Mouse (Mus musculus) frontal cortex, adult 2 months (tissue): Measurements from ENCODE around the gene Tec. TPM values are rescaled to one million over a fixed set of nuclear protein-coding genes. Genes with fewer than 3 reads are reported as not detected.

Experiments used
- DNase-seq, 2 experiments: peaks; one replicate each; pipeline ENCODE4 v3.0.0; 2022; ENCODE audit warnings: low spot score in 1 of 2; ENCODE audit errors: extremely low spot score in 1 of 2
- polyA plus RNA-seq: library from polyadenylated mRNA; depleted of rRNA; stranded (reverse); fragments of >200 nt; gene quantifications from 2 replicates; pipeline ENCODE4 v1.2.3, GENCODE M21; 2012; rRNA removed

Gene Tec
- polyA plus RNA-seq: 2.6 and 3.2 TPM in 2 replicates

DNA sequence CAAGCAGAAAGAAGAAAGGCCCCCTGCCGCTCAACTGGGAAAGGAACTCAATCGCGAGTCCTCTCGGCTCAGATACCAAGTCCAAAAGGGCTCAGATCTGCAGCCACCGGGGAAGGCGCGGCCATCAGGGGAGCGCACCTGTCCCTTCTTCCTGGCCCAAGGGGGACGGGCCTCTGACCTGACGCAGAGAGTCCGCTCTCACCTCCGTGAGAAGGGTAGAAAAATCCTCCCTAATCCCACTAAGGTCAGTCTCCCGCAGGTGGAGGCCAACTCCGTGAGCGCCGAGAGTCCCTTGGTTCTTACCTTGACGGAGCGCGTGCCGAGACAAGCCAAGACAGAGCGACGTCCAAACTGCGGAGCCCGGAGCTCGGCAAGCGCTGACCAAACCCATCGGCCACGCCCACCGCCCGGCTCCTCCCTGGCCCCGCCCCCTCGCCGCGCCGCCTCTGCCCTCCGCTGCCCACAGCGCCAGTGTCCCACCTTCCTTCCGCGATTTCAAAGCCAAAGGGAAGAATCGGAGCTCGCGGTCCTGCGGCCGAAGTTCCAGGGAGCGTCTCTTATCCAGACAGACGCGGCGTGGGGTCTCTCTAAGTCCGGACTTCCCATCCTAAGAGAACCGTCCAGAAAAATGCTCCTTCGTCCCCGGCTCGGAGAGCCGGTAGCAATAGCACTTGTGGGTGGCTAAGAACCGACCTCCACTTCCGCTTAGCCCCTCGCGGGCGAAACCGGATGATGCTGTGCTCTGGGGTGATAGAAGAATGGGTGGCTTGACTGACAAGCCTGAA is at the start of gene Tec:
Gene Tec (minus strand): TSS at position 393 of the 785 bp plus-strand sequence.
- peak; percentile 33 to 76 for DNase-seq

DNA sequence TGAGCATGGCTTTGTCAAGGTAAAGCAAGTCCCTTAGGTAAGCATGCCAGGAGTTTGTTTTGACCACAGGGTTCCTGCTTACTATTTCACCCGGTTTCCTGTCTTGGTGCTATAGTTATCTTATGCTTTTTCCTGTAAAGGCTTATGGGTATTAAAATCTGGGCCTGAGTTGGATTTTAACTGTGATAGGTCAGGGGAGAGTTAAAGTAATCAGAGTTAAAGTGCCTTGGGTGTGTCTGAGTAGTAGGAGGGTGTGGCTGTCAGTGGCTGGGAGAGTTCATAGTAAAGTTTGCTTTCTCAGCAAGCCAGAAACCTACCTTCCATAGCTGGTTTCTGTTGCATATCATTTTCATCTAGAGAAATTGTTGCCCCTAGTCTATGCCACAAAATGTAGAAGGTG is 48.6 kb upstream of the Tec start:
- no peak for DNase-seq

DNA sequence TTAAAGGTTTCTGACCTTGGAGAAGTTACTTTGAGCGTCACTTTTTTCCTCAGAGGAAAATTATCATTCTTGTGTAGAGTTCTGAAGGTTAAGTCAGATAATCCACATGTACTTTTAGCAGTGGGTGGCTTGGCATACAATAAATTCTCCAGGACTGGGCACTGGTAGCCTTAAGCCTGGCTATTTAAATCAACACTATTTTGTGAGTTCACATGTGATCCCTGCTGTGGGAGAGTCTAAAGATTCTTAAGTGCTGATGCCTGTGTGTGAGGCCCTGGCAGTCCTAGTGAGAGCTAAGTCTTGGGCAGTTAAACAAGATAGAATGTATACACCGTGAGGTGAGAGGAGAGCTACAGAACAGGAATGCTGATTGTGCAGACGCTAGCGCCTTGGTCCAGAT is 47.8 kb upstream of the Tec start:
- no peak for DNase-seq

DNA sequence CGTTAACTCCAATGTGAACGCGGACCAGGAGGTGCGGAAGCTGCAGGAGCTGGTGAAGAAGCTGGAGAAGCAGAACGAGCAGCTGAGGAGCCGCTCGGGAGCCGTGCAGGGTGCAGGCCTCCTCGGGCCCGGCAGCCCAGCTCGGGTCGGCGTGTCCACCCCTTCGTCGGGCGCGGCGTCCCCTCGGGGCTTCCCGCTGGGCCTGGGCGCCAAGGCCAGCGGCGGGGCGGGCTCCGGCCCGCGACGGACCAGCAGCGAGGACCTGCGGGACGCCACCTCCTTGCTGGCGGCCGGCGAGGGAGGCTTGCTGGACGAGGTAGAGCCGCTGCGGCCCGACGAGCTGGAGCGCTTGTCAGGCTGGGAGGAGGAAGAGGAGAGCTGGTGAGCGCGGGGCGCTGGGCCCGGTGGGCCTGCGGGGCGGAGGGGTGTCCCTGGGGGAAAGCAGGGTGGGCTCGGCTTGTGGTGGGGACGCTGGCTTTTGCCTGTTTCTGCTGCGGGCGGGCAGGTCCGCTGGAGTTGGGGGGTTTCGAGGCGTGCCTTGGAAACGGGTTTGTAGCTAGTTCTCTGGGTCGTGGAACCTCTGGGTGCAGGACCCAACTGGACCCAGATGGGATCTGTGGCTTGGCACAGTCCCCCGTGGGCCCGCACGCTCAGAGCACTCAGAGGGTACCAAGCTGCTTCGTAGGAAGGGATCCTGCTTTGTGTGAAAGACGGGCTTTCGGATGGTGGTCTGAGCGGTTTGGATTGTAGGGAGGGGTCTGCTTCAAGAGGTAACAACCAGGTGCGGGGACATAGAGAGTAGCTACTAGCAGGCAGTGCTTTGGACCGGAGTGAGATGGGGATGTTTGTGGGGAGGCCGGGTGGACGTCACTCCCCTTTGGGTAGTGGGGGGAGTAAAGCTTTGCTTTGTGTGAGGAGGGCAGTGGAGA is 46.6 kb upstream of the Tec start:
- DNase-seq: peak in 1 of 2 experiments; percentile 35

DNA sequence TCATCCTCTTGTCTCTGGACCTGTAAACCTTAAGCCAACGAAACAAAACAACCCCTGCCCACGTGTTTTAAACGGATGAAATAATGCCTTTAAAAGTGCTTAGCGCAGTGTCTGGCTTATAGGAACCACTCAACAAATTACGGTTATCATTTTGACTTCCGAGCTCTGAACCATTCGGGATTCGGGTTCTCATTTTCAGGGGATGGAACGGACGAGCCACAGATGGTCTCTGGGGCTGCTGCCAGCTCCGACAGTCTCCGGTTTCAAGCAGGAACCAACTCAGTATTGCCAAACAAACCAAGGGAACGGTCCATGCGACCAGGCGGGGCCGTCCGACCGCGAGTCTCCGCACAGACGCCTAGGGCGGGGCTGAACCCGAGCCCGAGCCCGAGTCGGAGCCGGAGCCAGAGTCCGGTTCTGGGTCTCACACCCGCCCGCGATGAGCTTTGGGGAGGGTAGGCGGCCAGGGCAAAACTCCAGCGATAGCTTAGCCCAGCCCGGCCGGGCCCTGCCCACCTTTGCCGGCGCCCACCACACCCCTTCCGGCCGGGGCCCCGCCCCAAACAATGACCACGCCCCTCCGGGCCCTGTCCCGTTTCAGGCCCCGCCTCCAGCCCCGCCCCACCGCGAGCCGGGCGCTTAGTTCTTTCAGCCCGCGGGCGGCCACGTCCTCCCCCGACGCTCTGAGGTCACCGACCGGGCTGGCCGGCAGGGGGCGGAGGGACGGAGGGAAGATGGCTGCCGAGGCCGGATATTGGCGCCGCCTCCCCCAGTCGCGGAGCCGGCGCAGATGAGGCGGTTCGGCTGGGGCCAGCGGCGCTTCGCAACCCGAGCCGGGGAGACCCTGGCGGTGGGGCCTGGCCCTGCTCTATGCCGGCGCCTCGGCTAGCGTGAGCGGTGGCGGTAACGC is 45.6 kb upstream of the Tec start, which contains the start of gene Slain2:
Gene Slain2 (plus strand): TSS at position 657 of the 910 bp plus-strand sequence.
- DNase-seq: peak; percentile 79 to 94

DNA sequence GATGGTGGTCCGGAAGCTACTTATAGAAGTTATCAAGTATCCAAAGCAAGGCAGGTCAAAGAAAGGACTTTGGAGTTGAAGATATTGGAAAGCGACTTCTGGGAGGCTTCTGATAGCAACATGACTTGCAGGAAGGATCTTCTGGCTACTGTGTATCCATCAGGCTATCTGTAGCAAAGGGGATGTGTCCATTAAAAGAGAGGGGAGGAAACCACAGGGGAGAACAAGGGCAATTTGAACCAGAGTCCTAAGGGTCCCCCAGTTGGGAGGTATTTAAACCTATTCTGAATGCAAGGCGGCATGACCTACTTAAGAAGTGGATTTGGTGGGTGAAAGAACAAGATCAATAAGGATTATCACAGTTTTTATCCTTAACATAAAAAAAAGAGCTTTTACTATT is 43.0 kb upstream of the Tec start:
- no peak for DNase-seq

DNA sequence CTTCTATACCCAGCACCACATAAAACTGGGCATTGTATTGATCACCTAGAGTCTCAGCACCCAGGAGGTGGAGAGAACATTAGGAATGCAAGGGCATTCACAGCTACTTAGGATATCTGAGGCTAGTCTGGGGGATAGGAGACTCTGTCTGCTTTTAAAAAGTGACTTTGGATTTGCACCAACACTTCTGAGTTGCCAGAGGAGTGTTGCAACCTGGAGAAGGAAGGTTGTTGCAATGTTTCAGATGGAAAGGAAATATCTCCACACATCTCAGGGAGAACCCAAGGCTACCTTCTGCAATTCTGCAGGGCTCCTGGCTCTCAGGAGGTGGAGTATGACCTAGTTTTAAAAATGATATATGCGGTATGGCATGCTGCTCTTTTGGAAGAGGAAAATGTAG is 42.1 kb upstream of the Tec start:
- DNase-seq: peak in 1 of 2 experiments; percentile 19

DNA sequence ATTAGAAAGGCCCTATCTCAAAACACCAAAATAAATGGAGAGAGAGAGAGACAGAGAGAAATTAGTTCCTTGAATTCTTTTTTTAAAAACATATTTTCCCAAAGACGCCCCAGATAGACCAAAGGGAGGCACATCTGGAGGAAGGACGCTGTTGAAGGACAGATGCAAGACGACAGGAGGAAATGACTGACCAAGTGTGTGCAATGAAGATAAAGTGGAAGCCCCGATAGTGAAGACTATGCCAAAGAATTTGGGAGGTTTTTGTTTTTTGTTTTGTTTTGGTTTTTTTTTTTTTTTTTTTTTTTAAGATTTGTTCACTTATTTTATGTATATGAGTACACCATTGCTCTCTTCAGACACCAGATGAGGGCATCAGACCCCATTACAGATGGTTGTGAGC is 41.1 kb upstream of the Tec start:
- DNase-seq: no peak

DNA sequence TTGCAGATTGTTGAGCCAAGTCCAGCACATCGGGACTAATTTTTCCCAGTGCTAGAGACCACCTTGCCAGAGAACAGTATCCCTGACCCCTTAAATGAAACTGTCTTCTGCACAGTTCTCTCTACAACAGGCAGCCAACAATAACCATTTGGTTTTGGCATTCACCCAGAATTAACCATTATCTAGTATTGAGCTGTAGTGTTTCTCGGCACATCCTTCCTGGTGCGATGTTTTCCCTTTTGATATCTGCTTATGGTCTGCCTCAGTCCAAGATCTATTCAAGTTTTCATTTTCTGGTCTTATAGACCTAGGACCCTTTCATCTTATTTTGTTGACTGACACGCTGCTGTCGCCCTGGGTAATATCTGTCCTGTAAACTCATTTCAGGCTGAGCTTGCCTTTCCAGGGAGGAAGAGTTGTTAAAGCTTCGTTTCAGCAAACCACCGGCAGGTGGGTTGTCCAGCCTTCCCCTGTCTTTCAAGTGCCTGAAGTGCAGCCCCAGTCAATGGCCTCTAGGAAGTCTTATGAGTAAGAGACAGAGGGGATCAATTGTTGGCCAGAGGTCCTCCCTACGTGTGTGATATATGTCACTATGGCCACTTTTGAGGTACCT is 40.1 kb upstream of the Tec start:
- no peak for DNase-seq

DNA sequence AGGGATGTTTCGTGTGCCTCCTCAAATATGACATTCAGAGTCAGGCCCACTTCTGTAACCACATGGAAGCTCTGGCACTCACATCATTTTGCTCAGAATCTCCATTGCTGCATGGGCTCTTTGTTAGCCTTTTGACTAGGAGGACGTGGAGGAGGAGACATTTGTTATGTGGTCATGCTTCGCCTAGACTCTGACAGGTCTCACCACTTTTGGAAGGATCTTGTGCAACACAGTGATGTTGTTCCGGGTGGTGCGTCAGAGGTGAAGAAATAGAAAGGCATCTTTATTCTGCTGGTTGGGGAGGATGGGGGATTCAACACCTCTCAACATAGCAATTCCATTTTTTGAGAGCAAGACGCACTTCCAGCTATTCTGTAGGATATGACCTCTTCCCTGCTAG is 39.1 kb upstream of the Tec start:
- no peak for DNase-seq

DNA sequence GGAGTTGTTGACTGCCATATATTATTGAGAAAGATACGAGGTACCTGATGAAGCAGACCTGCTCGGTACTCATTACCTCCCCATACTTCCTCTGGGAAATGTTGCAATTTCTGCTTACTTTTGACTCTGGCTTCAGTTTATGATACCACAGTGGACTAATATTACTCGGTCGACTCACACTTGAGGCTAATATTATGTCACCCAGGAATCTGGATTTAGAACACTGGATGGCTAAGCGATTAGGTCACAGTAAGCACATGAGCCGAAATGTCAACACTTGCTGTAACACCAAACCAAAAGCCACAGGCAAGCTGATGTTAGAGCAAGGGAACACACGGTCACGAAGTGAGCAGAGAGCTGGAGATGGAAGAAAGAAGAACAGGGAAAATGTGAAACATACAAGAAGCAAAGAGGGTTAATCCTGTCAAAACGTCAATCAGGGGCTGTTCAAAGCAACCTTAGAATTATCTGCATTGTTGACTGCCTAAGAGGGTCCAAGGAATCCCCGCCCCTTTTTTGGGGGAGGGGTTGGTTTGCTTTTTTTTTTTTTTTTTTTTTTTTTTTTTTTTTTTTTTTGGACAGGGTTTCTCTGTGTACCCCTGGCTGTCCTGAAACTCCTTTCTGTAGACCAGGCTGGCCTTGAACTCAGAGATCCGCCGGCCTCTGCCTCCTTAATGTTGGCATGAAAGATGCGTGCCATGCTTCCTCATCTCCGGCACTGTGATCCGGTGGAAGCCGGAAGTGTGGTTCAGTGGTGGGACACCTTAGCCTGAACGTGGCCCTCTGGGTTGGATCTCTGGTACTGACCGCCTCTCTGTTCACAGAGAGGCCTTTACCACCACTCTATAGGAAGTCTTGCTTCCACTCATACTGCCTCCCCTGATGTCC is 36.9 kb upstream of the Tec start:
- no peak for DNase-seq

DNA sequence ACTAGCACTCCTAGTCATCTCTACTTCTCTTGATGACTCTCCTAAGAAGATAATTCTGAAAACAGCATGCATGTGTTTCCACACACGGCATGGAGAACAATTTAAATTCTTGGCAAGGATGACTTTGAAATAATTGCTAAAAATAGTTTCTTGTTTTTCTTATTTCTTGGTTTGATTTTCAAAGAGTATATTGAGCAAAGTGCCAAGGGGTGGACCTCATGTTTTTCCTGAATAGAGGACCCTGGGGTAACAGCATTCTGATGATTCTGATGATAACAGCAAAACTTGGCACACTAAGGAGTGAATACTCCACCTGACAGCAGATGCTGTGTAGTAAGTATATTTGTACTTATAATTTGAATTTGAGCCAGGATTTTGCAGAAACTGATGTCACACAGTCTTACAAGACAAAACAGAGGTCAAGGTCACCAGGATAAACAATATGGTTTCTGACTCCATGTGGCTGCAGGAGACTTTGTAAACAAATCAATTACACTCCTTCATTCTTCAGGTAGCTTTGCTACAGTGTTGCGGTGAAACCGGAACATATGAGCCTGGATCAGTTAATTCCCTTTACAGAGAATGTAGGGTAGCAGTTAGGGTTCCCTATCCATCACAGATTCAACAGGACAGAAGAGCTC is 34.7 kb upstream of the Tec start:
- DNase-seq: no peak

DNA sequence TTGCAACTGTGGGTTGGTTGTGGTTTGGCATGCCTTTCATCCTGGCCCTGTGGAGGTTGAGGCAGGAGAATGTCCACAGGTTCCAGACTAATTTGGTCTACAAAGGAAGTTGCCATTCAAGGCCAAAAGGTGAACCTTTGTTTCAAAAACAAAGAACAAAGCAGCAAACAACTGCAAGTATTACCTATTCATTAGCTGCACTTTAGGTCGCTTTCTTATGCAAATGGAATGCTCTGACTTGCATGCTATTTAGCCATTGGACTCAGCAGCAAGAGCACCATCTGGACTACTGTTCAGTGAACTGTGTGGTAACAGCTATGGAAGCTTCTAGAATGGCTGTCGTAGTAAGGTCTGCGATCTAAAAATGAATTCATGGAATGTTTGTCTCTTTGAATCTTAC is 34.0 kb upstream of the Tec start:
- DNase-seq: no peak

DNA sequence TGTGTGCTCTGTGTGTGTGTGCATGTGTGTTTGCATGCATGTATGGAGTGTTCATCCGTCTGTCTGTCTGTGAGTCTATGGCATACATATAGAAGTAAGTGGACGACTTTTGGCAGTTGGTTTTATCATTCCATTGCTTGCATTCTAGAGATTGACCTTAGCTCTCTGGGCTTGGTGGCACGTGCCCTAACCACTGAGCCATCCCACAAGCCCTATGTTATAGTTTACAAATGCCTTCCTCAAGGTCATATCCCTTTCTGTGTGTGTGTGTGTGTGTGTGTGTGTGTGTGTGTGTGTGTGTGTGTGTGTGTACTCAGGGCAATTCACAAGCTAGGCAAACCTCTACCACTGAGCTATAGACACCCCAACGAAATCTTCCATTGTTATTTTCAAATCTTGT is 33.6 kb upstream of the Tec start:
- DNase-seq: no peak

DNA sequence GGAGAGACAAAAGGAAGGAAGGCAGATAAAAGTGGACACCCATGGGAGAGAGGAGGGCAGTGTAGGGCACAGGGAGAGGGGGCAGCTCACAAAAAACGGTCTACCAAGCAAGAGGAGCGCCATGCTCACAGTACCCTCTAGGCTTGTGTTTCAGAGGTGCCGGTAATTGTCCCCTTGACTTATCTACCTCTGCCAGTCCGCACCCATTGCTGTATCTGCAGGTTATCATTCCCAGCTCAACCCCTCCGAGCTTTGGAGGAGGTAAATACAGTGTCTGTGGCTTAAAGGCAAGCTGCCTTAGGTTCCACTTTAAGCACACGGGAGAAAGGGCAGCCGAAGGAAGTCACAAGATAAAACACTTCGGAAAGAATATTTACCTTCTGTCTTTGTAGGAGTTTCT is 31.0 kb upstream of the Tec start:
- no peak for DNase-seq

DNA sequence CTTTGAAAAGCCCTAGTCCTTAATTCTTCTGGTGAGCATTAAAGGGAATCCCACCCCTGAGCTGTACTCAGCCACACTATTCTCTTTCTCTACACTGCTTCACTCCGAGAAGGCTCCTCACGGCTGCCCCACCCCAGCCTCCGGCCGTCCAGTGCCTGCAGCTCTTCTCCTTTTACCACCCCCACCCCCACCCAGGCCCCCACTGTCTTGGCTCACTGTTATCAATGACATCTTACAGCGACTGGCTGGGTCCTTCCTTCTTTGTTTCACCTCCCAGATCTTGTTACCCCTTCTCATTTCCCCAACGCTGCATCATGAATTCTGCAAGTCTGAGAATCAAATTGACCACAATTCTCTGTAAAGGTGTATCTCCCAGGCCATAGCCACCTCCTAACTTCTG is 29.7 kb upstream of the Tec start:
- no peak for DNase-seq

DNA sequence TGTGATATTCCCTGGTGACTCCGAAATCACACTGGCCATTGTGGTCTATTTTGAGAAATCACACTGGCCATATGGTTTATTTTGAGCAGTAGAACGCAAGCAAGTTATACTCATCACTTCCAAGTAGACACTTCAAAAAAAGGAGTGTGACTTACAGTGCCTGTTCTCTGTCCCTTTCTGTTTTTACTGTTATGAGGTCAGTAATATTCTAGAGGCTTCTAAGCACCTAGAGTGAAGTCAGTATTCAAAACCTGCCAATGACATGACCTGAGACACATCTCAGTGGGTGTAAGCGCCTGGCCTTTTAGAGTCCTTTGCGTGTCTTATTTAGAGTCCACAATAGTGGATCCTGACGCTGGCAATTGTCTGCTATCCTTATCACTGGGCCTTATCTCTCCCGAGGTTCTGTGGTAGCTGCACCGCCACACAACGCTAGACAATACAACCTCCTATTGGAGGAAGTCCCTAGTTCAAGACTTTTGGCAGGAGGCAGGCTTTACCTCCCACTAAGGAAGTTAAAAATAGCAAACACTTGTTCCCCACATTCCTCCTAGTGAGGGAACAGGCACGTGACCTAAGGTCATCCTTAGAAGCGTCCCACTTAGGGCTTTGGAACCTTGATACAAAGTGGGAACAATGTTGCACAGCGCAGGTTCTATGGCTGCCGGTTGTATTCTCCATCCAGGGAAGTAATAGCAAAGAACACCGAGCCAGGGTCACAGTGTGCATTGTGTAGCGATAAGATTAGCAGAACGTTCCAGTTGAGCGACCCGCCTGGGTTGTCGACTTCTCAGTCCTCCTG is 28.4 kb upstream of the Tec start:
- DNase-seq: no peak

DNA sequence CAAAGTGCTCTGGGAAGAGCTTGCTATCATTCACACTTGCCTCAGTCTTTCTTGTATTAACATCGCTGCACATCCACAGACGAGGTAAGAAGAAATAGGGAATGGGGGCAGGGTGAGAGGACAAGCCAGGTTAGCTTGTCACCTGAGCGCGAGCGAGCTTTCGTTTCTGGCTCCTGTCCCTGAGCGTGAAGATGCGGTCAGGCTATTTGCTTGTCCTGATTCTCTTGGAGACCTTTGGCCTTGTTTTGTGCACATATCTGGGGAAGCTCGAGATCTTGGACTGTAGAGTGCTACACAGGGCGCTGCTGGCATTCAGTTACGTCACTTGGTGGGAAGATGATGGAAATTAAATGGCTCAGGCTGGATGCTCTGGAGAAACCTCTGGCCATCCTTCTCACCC is 27.0 kb upstream of the Tec start:
- no peak for DNase-seq
